Mouse (Mus musculus) erythroblast, embryonic 14.5 days (primary cell): ENCODE data around the gene Nudc.

Source experiments
- GATA1 ChIP-seq: IDR thresholded peaks from 2 replicates; pipeline ENCODE4 v1.6.1; 2012; ENCODE audit warnings: low read length, inconsistent platforms, mixed read lengths
- TAL1 ChIP-seq: IDR thresholded peaks from 3 replicates; pipeline ENCODE4 v1.6.1; 2012; ENCODE audit warnings: low read length, inconsistent platforms, mixed read lengths

- TF ChIP-seq TAL1 (no peak), GATA1 (no peak)
These were observed 28.5 kb upstream of the Nudc start, which contains the start of gene Gpatch3 for GRCm38 (mm10) chr4:133574070-133574842.
